Mouse (Mus musculus) 416B (cell line): Measurements from ENCODE around the gene Ciapin1.

ENCODE experiments used
- DNase-seq: peaks from one replicate; pipeline ENCODE4 v3.0.0; 2011; ENCODE audit warnings: low read depth

The Ciapin1 gene

DNA sequence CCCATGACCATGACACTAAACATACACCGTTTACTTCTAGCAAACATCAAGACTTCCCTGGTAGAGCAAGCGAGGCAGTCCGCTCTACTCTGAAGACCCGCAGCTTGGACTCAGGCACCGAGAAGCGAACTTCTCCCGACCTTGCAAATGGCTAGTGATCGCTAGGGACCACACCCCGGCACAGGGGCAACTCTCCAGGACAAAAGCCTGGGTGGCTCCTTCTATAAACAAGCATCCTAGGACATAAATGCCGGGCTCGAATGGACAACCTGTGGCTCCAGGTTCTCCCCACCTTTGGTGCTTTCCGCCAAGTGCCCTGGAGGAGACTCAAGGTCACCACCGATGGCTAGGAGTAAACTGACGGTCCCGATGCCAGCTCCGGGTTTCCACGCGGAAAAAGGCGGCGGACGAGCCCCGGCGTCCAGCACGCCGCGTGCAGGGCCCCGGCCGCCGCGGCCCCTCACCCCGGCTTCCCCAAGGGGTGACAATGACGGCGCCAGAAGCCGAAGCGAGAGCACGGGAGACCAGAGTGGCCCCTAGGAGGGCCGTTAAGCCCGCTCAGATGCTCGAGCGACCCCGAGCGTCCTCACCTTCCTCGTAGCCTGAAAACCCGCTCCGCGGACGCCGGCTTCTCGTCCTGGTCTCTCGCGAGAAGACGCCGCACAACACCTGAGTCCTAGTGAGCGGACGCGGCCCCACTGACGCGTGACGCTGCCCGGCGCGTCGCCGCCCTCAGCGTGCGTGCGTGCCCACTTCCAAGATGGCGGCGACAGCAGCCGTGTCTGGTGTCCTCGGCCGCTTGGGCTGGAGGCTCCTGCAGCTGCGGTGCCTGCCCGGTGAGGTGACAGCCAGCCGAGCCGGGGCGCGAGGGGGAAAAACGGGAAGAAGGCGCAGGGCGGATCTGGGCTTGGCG is at the start of gene Ciapin1, which contains the start of gene Coq9:
Ciapin1 (minus strand) TSS at position 697 of the 913 bp plus-strand sequence.
Coq9 (plus strand) TSS at position 660 of the 913 bp plus-strand sequence.
- DNase-seq: peak; percentile 96

DNA sequence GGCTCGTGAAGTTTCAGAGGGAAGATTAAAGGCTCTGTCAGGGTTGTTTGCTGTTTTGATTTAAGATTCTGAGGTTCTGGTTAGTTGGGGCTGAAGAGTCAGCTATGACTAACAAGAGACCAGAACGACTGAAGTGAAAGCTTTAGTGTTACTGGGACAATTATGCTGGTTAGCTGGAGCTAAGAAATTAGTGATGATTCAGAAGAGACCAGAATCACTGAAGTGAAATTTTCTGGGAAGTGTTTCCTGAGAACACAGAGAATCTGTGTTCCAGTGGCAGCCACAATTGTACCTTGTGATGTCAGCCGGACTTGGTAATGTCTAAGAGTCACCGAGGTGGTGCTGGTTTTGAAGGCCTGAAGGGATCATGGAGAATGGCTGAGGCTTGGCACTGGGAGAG is 42.6 kb upstream of the Ciapin1 start:
- no peak for DNase-seq

DNA sequence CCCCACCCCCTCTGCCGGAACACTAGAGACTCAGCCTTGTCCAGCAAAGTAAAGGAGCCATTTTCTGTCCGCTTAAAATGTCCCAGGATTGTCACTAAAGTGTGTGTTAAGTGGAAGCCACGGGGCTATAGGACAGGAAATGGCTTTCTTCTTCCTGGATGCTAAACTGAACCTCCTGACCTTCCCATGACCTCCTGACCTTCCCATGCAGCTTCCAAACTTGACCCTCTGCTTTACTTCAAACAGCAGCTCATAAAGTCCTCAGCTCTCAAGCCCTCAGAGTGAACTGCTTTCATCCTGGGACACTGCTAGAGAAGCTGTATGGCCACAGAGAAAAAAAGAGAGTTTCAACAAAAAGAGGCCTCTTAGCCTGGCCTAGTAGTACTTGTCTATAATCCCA is 38.7 kb upstream of the Ciapin1 start:
- no peak for DNase-seq

DNA sequence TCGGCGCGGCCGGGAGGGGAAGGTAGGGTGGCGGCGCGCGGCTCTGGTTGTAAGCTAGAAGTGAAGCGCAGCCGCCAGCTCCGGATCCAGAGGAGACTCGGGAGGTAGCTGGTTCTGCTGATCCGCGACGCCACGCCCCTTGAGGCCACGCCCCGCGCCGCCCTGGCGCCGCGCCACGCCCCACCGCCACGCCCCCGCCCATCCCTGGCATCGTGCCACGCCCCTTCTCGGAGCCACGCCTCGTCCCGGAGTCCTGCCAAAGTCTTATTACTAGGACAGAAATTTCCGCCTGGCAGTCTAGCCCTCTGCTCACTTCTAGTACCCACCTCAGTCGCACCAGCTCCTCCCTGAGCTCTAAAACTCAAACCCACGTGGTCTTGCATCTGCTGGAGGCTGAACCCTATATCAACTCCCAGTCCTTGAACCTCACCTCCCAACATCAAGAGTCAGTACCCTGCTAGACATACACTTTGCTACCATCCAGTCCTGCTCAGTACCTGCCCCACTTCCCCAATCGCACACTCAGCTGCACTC is 38.1 kb upstream of the Ciapin1 start, which contains the start of gene Dok4:
Dok4 (minus strand) TSS at position 134 of the 534 bp plus-strand sequence.
- peak; percentile 87 for DNase-seq

DNA sequence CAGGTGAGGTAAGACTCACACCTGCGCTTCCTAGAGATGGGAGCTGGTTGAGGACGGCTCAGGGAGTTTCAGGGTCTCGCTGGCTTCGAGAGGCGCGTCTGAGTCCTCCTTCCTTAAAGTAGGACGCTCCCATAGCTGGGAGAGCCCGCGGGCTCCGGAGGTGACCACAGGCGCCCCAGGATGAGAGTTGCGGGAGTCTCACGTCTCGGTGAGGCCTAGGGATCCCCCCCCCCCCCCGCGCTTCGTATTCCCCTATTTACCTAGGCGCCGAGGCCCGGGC is 37.7 kb upstream of the Ciapin1 start:
- no peak for DNase-seq

DNA sequence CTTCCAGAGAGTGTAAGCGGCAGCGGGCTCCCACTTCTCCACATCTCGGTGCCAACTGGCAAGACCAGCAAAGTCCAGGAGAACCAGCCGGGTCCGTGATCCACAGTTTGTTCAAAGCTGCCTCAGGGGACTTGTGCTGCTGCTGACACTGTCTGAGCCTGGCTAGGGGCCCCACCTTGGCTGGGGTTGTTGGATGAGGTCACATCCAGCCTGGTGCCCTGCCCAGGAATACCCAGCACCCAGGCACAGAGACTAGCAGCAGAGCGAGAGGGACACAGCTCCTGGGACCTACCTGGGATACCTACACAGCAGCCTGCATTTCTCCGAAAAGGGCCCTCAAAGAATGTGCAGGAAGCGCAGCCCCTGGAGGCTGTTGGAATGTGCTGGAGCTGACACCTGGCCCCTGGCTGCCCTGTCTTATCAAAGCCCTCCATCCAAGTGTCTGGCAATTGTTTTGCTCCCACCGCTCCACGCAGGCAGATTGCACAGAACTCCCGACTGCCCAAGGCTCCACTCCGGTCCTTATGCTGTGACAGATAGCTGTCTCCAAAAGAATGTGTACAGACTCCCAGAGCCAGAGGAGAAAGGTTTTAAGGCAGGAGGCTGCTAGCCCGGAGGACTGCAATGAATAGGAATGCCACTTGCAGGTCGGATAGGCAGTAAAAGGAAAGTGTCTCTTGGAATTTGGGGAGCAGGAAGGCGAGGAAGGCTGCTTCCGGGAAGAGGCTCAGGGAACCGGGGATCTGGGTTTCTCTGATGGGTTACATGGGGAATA is 37.1 kb upstream of the Ciapin1 start:
- DNase-seq: no peak

DNA sequence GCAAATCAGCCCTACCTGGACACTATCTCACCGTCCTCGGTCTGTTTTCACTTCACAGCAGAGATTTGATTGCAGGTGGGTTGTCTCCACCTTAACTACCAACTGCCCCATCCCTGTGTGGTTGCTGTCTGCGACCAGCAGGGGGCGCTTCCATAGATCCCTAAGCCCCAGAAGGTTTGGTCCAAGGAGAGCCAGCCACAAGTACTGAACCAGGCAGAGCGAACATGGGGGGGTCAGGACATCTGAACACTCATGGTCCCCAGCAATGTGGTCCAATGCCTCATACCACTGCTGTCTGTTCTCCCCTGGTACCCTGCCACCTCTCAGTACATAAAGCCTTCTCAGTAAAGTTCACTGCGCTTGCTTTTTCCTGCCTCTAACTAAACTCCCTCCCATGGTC is 36.2 kb upstream of the Ciapin1 start:
- DNase-seq: peak; percentile 74

DNA sequence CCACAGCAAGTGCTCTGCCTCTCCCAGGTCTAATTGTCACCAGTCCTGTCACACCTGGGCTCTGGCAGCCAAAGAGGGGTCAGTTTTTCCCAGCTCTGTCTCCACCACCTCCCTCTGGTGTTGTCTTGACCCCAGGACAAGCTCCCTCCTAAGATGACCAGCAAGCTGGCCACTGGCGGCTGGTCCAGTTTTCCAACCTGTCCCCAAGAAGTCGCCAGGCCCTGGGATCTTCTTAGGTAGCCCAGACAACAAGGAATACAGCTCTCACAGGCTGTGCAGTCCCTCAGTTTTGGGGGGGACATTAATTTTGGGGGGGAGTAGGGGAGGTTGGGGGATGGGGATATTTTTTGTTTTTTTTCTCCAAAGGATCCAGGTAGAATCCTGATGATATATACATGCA is 34.4 kb upstream of the Ciapin1 start:
- no peak for DNase-seq

DNA sequence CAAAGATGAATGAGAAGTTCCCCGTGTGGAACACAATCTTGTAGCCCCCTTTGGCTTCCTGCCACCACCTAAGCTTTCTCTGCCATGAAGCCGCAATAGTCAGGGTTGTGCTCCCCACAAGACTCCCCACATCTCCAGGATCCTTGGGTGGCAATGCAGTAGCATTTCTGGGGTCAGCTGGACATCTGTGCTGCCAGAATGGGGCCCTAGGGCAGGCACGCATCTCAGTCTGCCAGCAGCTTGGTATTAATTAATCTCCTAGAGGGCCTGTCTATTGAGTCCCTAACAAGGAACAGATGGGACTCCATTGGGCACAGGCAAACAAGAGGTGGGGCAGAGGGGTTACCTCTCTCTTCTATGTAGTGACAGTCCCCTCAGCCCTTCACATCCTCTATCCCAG is 34.0 kb upstream of the Ciapin1 start:
- DNase-seq: no peak

DNA sequence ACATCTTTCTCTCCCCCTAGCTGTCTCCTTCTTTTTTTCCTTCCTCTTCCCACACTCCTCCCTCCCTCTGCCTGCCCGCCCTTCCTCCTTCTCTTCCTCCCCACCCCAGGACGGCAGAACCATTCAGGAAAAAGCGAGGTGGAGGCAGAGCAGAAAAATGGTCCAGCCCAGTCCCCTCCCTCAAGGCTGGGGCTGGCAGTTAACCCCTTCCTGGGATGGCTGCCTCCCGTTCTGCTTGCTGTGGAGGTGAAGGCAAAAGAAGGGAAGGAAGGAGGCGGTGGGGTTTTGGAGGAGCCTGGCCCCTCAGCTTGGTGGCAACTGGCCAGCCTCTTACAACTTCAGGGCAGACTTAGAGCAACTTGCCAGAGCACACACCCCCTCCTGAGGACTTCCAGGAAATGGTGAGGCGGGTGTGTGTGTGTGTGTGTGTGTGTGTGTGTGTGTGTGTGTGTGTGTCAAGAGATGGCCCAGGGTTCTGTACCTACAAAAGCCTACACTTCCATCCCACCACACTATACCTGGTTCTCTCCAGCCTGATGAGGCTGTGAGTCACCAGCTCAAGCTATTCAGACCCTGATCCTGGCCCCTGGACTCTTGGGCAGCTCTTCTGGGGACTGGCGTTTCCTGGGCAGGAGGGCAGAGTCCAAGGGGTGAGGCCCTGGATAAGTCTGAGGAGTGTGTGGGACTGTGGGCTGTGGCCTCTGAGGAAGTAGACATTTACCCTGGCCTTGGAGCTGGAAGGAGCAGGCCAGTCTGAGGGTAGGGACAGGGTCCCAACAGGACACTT is 33.1 kb upstream of the Ciapin1 start:
- peak; percentile 78 for DNase-seq

DNA sequence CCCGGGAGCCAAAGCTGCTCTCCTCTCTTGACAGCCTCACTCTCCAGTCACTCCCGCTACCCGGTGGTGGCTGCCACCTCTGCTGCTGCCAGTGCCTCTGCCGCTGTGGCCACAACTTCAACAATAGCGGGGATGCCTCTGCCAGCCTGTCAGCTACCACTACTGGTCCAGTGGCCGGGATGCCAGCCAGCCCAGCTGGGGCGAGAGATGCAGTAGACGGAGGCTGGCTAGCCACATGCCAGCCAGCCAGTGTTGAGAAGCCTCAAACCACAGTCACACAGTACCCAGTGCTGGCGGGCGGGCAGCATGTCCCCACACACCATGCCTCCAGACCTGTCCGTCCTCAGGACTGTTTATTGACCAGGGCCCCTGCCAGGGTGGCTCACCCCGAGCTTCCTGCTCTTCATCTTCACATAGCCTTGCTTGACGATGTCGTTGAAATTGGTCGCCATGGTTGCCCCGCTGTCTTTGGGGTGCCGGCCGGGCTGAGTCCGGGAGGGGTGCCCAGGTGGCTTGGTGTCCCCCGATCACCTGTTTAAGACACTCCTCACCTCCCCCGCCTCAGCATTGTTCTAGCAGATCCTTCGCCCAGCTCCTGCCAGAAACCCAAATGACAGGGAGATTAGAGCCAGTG is 32.4 kb upstream of the Ciapin1 start:
- peak; percentile 63 for DNase-seq

DNA sequence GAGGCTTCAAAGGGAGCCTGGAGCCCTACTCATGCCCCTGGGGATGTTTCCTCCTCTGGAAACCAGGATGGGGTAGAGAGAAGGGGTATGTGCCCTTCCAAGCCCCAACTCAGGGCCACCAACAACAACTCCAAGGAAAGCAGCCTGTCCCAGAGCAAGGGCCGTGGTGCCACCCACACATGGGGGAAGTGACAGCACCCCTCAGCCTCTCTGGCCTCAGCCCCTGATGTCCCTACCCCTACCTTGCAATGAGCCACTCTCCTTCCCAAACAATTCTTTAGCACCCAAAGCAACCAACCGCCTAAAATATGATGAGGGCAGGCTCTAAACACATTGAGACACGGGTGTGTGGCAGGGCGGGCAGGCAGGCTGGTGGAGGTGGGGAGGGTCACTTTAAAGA is 31.8 kb upstream of the Ciapin1 start:
- no peak for DNase-seq

DNA sequence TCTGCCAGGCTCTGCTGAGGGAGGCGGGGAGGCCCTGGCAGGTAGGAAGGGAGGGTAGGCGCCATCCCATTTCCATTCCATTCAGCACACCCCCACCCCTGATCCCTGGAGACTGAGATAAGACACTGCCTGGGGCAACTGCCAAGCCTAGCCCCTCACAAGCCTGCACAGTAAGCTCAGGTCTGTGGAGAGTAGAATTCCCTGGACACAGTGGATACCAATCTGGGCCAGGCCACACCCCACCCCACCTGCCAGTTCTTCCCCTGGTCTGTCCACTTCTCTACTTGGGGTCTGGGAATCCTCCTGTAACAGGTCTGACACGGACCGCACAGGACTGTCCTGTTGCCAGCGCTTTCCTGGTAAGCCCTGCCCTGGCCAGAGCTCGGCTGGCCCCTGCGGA is 31.0 kb upstream of the Ciapin1 start:
- no peak for DNase-seq

DNA sequence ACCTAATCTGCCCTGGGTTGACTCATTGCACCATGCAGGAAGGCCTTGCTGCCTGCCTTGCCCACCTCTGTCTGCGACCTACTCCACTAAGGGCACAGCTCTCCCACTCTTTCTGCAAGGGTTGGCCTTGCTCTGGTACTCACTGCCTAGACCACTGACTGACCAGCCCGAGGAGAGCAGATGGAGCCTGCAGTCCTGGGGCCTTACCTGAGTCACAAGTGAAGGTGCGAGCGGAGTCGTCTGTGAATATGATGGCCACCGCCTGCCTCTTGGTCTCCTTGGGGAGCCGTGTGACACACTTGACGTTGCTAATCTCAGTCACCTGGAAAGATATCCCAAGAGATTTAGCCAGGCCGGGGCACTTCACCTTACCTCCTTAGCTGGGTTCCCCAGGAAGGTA is 28.8 kb upstream of the Ciapin1 start:
- DNase-seq: no peak

DNA sequence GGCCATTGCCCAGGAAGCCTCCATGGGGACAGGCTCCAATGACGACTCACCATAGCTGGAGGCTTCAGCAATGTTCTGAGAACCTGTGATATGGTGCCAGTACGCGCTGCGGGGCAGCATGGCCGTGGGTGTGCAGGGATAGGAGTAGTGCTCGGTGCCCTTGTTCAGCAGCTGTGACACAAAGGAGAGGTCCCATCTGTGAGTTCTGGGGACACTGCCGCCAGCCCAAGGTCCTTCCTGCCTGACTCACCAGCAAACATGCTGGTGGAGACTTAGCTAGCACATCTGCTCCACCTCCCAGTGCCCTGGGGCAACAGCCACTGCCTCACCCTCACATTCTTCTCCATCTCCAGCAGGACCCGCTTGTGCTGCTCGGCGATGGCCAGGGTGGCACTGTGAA is 27.1 kb upstream of the Ciapin1 start:
- DNase-seq: peak; percentile 41

DNA sequence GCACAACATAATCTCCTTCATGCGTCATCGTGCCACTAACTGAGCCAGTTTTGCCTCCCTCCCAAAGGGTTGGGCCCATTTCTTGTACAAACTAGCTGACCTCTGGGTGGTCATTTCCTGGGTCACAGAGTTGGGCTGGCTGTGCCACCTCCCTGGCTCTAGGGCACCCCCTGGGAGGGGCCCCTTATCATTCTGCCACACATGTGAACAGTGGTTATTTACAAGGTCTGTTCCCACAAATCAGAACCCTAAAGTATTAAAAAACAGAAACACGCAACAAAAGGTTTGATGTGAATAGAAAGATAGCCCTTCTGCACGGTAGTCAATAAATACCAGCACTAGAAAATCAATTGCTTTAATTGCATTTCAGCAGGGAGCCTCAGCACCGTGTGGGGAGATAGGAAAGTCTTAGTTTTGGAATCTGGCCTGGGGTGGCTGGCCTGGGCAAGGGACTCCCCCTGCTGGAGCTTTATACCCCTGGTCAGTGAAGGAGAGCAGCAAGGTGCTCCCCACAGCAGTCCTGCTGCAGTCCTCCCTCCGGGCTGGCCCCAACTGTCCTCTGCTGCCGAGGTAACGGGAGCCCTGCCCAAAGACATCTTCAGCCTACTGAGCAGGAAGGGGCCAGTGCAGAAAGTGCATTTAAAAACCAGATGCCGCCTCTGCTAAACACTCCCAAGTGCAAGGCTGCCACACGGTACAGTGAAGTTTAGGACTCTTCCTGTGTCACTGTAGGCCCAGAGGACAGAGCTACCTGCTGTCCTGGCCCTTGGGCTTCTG is 25.9 kb upstream of the Ciapin1 start:
- DNase-seq: no peak

DNA sequence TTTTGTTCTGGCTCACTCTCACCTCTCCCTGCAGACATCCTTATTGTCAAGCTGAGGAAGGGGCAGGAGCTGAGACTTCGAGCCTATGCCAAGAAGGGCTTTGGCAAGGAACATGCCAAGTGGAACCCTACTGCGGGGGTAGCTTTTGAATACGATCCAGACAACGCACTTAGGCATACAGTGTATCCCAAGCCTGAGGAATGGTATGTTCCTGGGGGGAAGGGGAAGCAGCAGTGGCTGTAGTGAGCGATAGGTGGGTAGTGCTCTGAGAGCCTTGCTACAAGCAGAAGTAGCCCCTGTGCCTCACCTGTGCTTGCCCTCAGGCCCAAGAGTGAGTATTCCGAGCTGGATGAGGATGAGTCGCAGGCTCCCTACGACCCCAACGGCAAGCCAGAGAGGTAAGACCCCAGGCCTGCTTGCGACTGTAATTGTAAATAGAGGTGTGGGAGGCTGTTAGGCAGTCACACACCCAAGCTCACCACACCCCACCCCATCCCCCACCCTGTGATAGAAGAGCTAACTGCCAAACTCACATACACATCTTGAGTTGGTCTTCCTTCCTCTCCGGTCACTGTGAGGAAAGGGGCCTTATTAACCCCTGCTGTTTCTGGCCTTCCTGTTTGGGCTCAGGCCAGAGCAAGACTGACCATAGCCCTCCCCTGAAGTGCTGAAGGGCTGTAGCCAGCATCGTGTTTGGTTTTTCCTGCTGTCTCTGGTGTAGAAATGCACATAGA is 24.5 kb upstream of the Ciapin1 start:
- DNase-seq: peak; percentile 83

DNA sequence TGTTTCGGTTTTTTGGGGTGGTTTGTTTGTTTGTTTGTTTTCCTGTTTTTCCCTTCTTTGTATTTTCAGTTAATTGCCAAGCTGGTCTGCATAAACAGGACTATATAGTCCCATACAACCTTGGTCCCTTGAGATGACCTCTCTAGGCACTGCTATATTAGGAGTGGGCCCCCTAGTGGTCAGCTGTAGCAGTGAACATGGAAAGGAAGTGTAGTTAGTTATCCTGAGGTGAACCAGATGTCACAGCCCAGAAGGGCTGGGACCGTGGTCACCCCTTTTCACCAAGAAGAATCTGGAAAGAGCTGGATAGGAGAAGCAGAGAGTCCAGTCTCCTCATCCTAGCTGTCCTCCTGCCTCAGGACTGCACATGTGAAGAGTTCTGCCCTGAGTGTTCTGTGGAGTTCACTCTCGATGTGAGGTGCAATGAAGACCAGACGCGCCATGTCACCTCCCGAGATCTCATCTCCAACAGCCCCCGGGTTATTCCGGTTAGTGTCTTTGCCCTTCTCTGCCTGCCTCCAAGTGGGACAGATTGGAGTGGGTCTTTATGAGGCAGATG is 23.3 kb upstream of the Ciapin1 start:
- DNase-seq: peak; percentile 78

DNA sequence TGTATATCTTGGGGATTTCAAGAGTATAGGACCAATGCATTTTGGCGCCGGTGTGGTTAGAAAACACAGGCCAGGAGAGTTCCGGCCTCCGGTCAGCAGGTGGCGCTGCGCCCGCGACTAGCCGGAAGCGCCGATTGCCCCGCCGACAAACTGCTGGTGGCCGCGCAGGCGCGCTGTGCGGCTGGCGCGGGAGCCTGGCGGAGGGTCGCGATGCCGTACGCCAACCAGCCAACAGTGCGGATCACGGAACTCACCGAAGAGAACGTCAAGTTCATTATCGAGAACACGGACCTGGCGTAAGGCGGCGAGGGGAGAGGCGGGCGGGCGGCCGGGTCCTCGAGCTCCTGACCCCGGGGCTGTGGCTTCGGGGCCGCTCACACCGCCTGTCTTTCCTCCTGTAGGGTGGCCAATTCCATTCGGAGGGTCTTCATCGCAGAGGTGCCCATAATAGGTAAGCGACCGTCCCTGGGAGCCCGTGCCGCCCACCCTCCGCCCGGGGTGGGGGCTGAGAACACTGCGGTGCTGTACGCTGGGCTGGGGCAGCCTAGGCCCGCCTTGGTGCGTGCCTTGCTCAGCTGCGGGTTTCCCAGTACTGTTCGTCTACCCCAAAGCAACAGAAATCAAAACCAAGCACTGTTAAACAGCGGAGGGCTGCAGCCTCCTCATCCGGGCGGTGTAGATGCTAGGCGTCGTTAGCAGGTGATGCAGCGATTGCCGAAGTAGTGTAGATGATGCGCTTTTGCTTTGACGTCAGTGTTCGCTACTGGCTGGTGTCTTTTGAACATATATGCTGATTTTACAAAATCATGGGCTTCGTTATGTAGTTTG is 19.4 kb upstream of the Ciapin1 start, which contains the start of gene Polr2c:
Polr2c (plus strand) TSS at position 105 of the 828 bp plus-strand sequence.
- DNase-seq: peak; percentile 86
